Mouse (Mus musculus) embryo, embryonic 10 days (tissue): ENCODE measurements at regions not wholly inside any gene's neighbourhood (a gene's known extent, or its start where the extent isn't known, plus 50 kb on each side); places are given as distances from the start of the nearest gene placed in this dataset.
A peak's percentile ranks its signal among the peaks of the same experiment; 100 is the strongest.
"Not testable (repeated sequence)": the region's sequence is repeated elsewhere in the genome, so short reads cannot be mapped to it uniquely, and the experiment has no call there.

Experiments
- DNase-seq: peaks from one replicate; pipeline ENCODE4 v3.0.0-alpha.2; 2015; ENCODE audit warnings: low spot score

DNA sequence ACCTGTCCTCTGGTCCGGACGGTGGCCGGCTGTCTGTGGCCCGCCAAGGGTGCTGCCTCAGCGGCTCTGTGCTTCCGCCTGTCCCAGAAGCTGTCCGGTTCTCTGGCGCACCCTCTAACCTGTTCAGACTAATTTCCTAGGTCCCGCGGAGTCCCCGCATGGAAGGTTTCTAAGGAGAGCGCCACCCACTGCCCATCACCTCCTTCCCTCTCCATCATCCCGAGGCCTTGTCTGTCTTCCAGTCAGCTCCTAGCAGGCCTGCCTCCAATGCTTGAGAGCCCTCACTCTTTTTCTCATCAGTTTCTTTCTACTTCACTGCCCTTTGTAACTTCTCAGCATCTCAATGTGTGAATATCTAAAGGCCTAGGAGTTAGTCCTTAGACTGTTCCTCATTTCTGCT is 86.4 kb upstream of the Zfp746 start:
- not testable (repeated sequence) for DNase-seq

DNA sequence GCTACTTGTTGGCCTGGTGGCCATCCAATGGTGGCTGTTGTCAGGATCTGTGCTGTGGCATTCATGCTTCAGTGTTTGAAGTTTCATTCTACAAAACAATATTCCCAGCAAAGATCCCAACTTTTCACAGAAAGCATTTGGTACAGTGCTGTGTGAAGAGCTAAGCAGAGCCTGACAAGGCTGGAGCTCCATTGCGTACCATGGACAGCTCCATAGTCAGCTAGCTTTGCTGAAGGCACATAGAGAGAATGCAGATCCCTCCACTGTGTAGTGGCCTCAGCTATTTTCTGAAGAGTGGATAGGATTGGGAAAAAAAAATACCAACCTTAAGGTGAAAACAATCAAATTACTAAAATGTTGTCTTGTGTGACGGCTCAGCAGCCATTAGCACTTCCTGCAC is 50.5 kb upstream of the Zfp746 start:
- peak; percentile 78 for DNase-seq
